Mouse (Mus musculus): ENCODE measurements at regions not wholly inside any gene's neighbourhood (a gene's known extent, or its start where the extent isn't known, plus 50 kb on each side); places are given as distances from the start of the nearest gene placed in this dataset.

DNA sequence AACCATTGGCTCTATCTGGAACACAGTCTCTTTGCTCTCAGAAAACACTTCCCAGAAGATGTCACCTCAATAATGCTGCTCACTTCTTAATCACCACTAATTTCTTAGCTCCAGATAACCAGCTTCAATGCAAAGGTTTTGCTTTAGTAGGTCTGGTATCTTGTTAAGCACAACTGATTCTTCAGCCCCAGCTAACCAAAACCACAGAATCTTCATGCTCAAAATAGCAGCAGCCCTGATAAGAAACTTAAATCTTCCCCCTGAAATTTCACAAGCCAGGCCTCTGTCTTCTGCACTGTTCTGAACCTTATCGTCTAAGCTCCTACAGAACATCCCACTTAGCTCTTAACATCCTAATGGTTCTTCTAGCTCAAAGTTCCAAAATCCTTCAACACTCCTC lies 813.8 kb downstream of the Slitrk6 start:
- Histone ChIP-seq H3K36me3 (replicated peaks; ENCODE audit: control insufficient read depth, insufficient read depth, low read depth) (no peaks in the 10 kb centered on the region), H3K4me2 (ENCODE audit: low read depth) (no peak overlapping the region), H3K4me3 (ENCODE audit: insufficient read depth in 1 of 2, low read depth in 2 of 2, low read length in 2 of 2) (no peak overlapping the region), H3K4me1 (replicated peaks; ENCODE audit: control insufficient read depth in 2 of 2, insufficient read depth in 2 of 2, low read length in 1 of 2) (no peaks in the 10 kb centered on the region), H3K27ac (no peak overlapping the region), H3K27me3 (ENCODE audit: control insufficient read depth, insufficient read depth, low read length) (no peaks in the 10 kb centered on the region), H3K9me3 (ENCODE audit: control insufficient read depth, low read length) (no peaks in the 10 kb centered on the region), H3K9ac (replicated peaks) (no peak overlapping the region)
- DNase-seq (ENCODE audit: low read depth in 3 of 3, low spot score in 3 of 3) (no peak), ATAC-seq (ENCODE audit: insufficient read depth) (no peak)
- WGBS (ENCODE audit: insufficient replicate concordance), result 43% methylated on average over 1 of the region's 1 CpGs
- no peak for TF ChIP-seq CTCF (IDR thresholded peaks at IDR 0.05; ENCODE audit: low read depth)
- TF ChIP-seq EP300 (IDR thresholded peaks at IDR 0.05; ENCODE audit: low read depth), result no peak

DNA sequence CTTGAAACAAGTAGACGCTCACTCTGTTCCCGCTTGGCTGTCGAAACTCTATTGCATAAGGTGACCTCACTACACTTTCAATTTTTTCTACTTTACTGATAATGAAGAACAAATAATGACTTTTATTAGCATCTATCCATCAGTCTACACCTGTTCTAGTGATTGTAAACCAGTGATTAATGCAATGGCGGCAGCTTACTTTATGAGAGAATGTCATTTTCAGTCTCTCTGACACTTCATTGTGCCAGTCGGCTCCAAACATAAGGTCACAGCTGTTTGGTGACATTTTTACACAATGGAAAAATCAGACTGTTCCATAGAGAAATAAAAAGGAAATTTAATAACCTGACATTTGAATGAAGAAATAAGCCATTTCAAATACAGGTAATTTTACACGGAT lies 817.5 kb downstream of the Slitrk6 start:
- H3K27me3 ChIP-seq (ENCODE audit: control insufficient read depth, insufficient read depth, low read length), result no peaks in the 10 kb centered on the region
- H3K9ac ChIP-seq (replicated peaks), result no peak overlapping the region
- H3K4me1 ChIP-seq (replicated peaks; ENCODE audit: control insufficient read depth in 2 of 2, insufficient read depth in 2 of 2, low read length in 1 of 2), result no peaks in the 10 kb centered on the region
- no peaks in the 10 kb centered on the region for H3K9me3 ChIP-seq (ENCODE audit: control insufficient read depth, low read length)
- ATAC-seq (ENCODE audit: insufficient read depth) (no peak), DNase-seq (ENCODE audit: low read depth in 3 of 3, low spot score in 3 of 3) (no peak)
- no peak overlapping the region for H3K4me3 ChIP-seq (ENCODE audit: insufficient read depth in 1 of 2, low read depth in 2 of 2, low read length in 2 of 2)
- TF ChIP-seq EP300 (IDR thresholded peaks at IDR 0.05; ENCODE audit: low read depth) (no peak), CTCF (IDR thresholded peaks at IDR 0.05; ENCODE audit: low read depth) (no peak)
- H3K36me3 ChIP-seq (replicated peaks; ENCODE audit: control insufficient read depth, insufficient read depth, low read depth), result no peaks in the 10 kb centered on the region
- H3K4me2 ChIP-seq (ENCODE audit: low read depth), result no peak overlapping the region
- no peak overlapping the region for H3K27ac ChIP-seq
- 72% methylated on average over 6 of the region's 6 CpGs for WGBS (ENCODE audit: insufficient replicate concordance)

GRCm38 (mm10) chr14:109928977-109929376 lies 826.0 kb downstream of the Slitrk6 start:
- no peak overlapping the region for H3K4me3 ChIP-seq (ENCODE audit: insufficient read depth in 1 of 2, low read depth in 2 of 2, low read length in 2 of 2)
- DNase-seq (ENCODE audit: low read depth in 3 of 3, low spot score in 3 of 3), result no peak
- WGBS (ENCODE audit: insufficient replicate concordance), result 72% methylated on average over 7 of the region's 7 CpGs
- ATAC-seq (ENCODE audit: insufficient read depth), result no peak
- H3K4me1 ChIP-seq (replicated peaks; ENCODE audit: control insufficient read depth in 2 of 2, insufficient read depth in 2 of 2, low read length in 1 of 2), result no peaks in the 10 kb centered on the region
- no peaks in the 10 kb centered on the region for H3K9me3 ChIP-seq (ENCODE audit: control insufficient read depth, low read length)
- H3K36me3 ChIP-seq (replicated peaks; ENCODE audit: control insufficient read depth, insufficient read depth, low read depth), result no peaks in the 10 kb centered on the region
- H3K27me3 ChIP-seq (ENCODE audit: control insufficient read depth, insufficient read depth, low read length), result no peaks in the 10 kb centered on the region
- no peak overlapping the region for H3K9ac ChIP-seq (replicated peaks)
- TF ChIP-seq EP300 (IDR thresholded peaks at IDR 0.05; ENCODE audit: low read depth), result no peak
- TF ChIP-seq CTCF (IDR thresholded peaks at IDR 0.05; ENCODE audit: low read depth), result no peak
- no peak overlapping the region for H3K4me2 ChIP-seq (ENCODE audit: low read depth)
- no peak overlapping the region for H3K27ac ChIP-seq

DNA sequence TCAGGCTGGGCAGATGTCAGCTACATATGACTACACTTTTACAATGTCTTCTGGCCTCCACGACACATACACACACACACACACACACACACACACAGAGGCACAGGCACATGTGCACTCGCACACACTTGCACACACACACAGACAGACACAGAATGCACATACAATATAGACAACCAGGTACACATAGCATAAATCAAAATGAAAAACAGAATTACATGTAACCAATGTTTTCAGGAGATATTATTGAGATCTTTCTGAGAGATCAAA lies 863.1 kb downstream of the Slitrk6 start:
- 64% methylated on average over 2 of the region's 2 CpGs for WGBS (ENCODE audit: insufficient replicate concordance)
- Histone ChIP-seq H3K27ac (no peak overlapping the region), H3K36me3 (replicated peaks; ENCODE audit: control insufficient read depth, insufficient read depth, low read depth) (no peaks in the 10 kb centered on the region), H3K27me3 (ENCODE audit: control insufficient read depth, insufficient read depth, low read length) (no peaks in the 10 kb centered on the region), H3K4me1 (replicated peaks; ENCODE audit: control insufficient read depth in 2 of 2, insufficient read depth in 2 of 2, low read length in 1 of 2) (no peaks in the 10 kb centered on the region), H3K9ac (replicated peaks) (no peak overlapping the region), H3K9me3 (ENCODE audit: control insufficient read depth, low read length) (no peaks in the 10 kb centered on the region), H3K4me2 (ENCODE audit: low read depth) (no peak overlapping the region), H3K4me3 (ENCODE audit: insufficient read depth in 1 of 2, low read depth in 2 of 2, low read length in 2 of 2) (no peak overlapping the region)
- ATAC-seq (ENCODE audit: insufficient read depth) (no peak), DNase-seq (ENCODE audit: low read depth in 3 of 3, low spot score in 3 of 3) (no peak)
- no peak for TF ChIP-seq EP300 (IDR thresholded peaks at IDR 0.05; ENCODE audit: low read depth)
- no peak for TF ChIP-seq CTCF (IDR thresholded peaks at IDR 0.05; ENCODE audit: low read depth)

DNA sequence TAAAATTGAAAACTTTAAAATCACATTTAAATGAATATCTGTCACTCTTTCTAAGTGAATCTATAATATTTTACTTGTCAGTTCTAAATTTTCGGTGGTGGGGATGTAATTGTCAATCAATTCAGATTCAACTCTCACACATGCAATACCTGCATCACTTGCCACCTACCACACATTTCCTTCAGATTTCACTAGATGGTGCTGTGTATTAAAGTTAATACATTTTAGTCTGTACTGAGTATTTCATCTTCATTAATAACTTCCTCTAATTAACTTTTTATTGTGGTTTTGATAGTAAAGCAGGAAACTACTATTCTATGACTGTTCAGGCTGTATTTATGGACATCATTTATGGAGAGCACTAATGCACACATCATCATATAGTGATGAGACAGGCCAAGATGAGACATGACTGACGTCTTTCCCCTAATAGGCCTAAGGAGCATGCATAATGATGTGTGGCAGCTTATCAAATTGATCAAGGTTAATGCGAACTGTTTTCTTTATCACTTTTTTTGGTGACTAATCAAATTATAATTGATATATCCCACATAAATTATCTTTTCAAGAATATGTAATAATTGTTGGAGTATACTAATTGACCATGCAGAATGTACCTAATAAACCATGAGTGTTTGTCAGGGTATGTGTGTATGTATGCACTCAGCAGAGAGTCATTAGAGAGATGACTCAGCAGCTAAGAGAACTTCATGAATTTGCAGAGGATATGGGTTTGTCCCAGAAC lies 863.6 kb downstream of the Slitrk6 start:
- Histone ChIP-seq H3K4me1 (replicated peaks; ENCODE audit: control insufficient read depth in 2 of 2, insufficient read depth in 2 of 2, low read length in 1 of 2) (no peaks in the 10 kb centered on the region), H3K9ac (replicated peaks) (no peak overlapping the region), H3K9me3 (ENCODE audit: control insufficient read depth, low read length) (no peaks in the 10 kb centered on the region), H3K4me3 (ENCODE audit: insufficient read depth in 1 of 2, low read depth in 2 of 2, low read length in 2 of 2) (no peak overlapping the region), H3K36me3 (replicated peaks; ENCODE audit: control insufficient read depth, insufficient read depth, low read depth) (no peaks in the 10 kb centered on the region), H3K4me2 (ENCODE audit: low read depth) (no peak overlapping the region), H3K27ac (no peak overlapping the region), H3K27me3 (ENCODE audit: control insufficient read depth, insufficient read depth, low read length) (no peaks in the 10 kb centered on the region)
- DNase-seq (ENCODE audit: low read depth in 3 of 3, low spot score in 3 of 3) (no peak), ATAC-seq (ENCODE audit: insufficient read depth) (no peak)
- TF ChIP-seq EP300 (IDR thresholded peaks at IDR 0.05; ENCODE audit: low read depth) (no peak), CTCF (IDR thresholded peaks at IDR 0.05; ENCODE audit: low read depth) (no peak)
- 56% methylated on average over 3 of the region's 3 CpGs for WGBS (ENCODE audit: insufficient replicate concordance)

All from liver, embryonic 14.5 days (tissue).